Mouse (Mus musculus) ES-E14 (cell line): ENCODE data around the gene Fez2. TPM values are rescaled to one million over a fixed set of nuclear protein-coding genes. Genes with fewer than 3 reads are reported as not detected.

Experiments used
- DNase-seq: peaks from one replicate; pipeline ENCODE4 v3.0.0-alpha.2; 2013; ENCODE audit warnings: low read depth, low spot score
- H3K27ac ChIP-seq: 2 replicates; pipeline ENCODE4 v1.5.1; 2012; ENCODE audit warnings: low read depth, mild to moderate bottlenecking, low read length, moderate library complexity, mixed read lengths; ENCODE audit not compliant: poor library complexity, insufficient read depth, severe bottlenecking
- H3K36me3 ChIP-seq: 2 replicates; pipeline ENCODE4 v1.6.1; 2012; ENCODE audit warnings: mild to moderate bottlenecking, low read length, moderate library complexity, mixed read lengths; ENCODE audit not compliant: control insufficient read depth, poor library complexity, insufficient read depth, severe bottlenecking
- H3K4me1 ChIP-seq, 2 experiments: fragments of 150-350 bp in 1 of 2; sonication (generic) in 1 of 2; 2 replicates each; pipeline ENCODE4 v1.6.1; 2012; ENCODE audit warnings: low read length in 2 of 2, mild to moderate bottlenecking in 1 of 2, mixed read lengths in 1 of 2; ENCODE audit not compliant: control insufficient read depth in 2 of 2, insufficient read depth in 2 of 2, poor library complexity in 1 of 2
- H3K4me3 ChIP-seq, 2 experiments: fragments of 150-350 bp in 1 of 2; sonication (generic) in 1 of 2; 2 replicates each; pipeline ENCODE4 v1.5.1; 2012; ENCODE audit warnings: low read length in 2 of 2, low read depth in 1 of 2, mild to moderate bottlenecking in 1 of 2, mixed read lengths in 1 of 2; ENCODE audit not compliant: insufficient read depth in 1 of 2, poor library complexity in 1 of 2, severe bottlenecking in 1 of 2
- H3K9ac ChIP-seq: 2 replicates; pipeline ENCODE4 v1.6.1; 2012; ENCODE audit warnings: low read depth, mild to moderate bottlenecking, low read length, mixed read lengths; ENCODE audit not compliant: poor library complexity, insufficient read depth, severe bottlenecking
- H3K9me3 ChIP-seq: fragments of 150-350 bp; sonication (generic); 2 replicates; pipeline ENCODE4 v1.6.1; 2012; ENCODE audit warnings: low read depth, mild to moderate bottlenecking, low read length; ENCODE audit not compliant: control insufficient read depth, insufficient read depth
- CHD2 ChIP-seq: IDR thresholded peaks from 2 replicates; pipeline ENCODE4 v1.6.1; 2014; ENCODE audit warnings: mild to moderate bottlenecking, low read depth, low read length, inconsistent platforms
- HCFC1 ChIP-seq: IDR thresholded peaks from 2 replicates; pipeline ENCODE4 v1.6.1; 2012; ENCODE audit warnings: low read length, inconsistent platforms, borderline replicate concordance; ENCODE audit not compliant: insufficient read depth
- MAFK ChIP-seq: IDR thresholded peaks from 2 replicates; pipeline ENCODE4 v1.6.1; 2014; ENCODE audit warnings: mild to moderate bottlenecking, low read depth, low read length, inconsistent platforms; ENCODE audit not compliant: insufficient read depth
- ZC3H11A ChIP-seq: IDR thresholded peaks from 2 replicates; pipeline ENCODE4 v1.6.1; 2012; ENCODE audit warnings: low read depth, mild to moderate bottlenecking, inconsistent platforms, low read length, borderline replicate concordance
- ZNF384 ChIP-seq: IDR thresholded peaks from 2 replicates; pipeline ENCODE4 v1.6.1; 2012; ENCODE audit warnings: low read depth, low read length, inconsistent platforms
- in situ Hi-C, 2 experiments: fragments of 600-800 bp; cut with MboI; formaldehyde crosslinking; loops; one replicate each; pipeline ENCODE4 v1.15.1; 2025; ENCODE audit warnings: low sequenced_read_pairs in 2 of 2, inconsistent platforms in 1 of 2; ENCODE audit not compliant: unreplicated experiment in 2 of 2
- total RNA-seq: library from RNA; depleted of rRNA; stranded (reverse); fragments of 300-350 nt; gene quantifications from 2 replicates; pipeline ENCODE4 v1.2.3, GENCODE M21; 2012

Gene Fez2
- total RNA-seq, 1 experiment = 38.2 TPM

GRCm38 (mm10) chr17:78429051-78429450, 11.1 kb upstream of the Fez2 start:
- no peaks in the 10 kb centered on the region for H3K4me1 ChIP-seq
- in situ Hi-C loops = no loop called here

GRCm38 (mm10) chr17:78425026-78425425, 7.1 kb upstream of the Fez2 start:
- TF ChIP-seq ZC3H11A (no peak), HCFC1 (no peak), ZNF384 (no peak), CHD2 (no peak), MAFK (no peak)
- Histone ChIP-seq H3K36me3 (no peaks in the 10 kb centered on the region), H3K4me3 (no peak overlapping the region), H3K9me3 (no peaks in the 10 kb centered on the region), H3K9ac (no peak overlapping the region), H3K27ac (no peak overlapping the region), H3K4me1 (0 out of 4 replicates have a peak, but pooled peaks cover 0 to 1% of the 10 kb centered on the region in 2 experiments)
- DNase-seq = no peak
- in situ Hi-C loops = no loop called here

More at GRCm38 (mm10) chr17:78429051-78429450, 11.1 kb upstream of the Fez2 start:
- no peak overlapping the region for H3K9ac ChIP-seq
- TF ChIP-seq MAFK (no peak), HCFC1 (no peak), ZNF384 (no peak), ZC3H11A (no peak), CHD2 (no peak)
- H3K9me3 ChIP-seq = no peaks in the 10 kb centered on the region
- H3K4me3 ChIP-seq = no peak overlapping the region
- no peaks in the 10 kb centered on the region for H3K36me3 ChIP-seq
- H3K27ac ChIP-seq = no peak overlapping the region
- DNase-seq = no peak

- in situ Hi-C loops = no loop called here
- Histone ChIP-seq H3K9ac (no peak overlapping the region), H3K4me3 (no peak overlapping the region), H3K9me3 (no peaks in the 10 kb centered on the region), H3K36me3 (no peaks in the 10 kb centered on the region), H3K27ac (no peak overlapping the region), H3K4me1 (0 out of 4 replicates have a peak, but pooled peaks cover 0 to 1% of the 10 kb centered on the region in 2 experiments)
- TF ChIP-seq ZNF384 (no peak), MAFK (no peak), HCFC1 (no peak), CHD2 (no peak), ZC3H11A (no peak)
- DNase-seq = no peak
These were observed 1.3 kb upstream of the Fez2 start for GRCm38 (mm10) chr17:78419216-78419615.

- Histone ChIP-seq H3K9me3 (no peaks in the 10 kb centered on the region), H3K4me1 (no peaks in the 10 kb centered on the region), H3K27ac (no peak overlapping the region), H3K4me3 (no peak overlapping the region), H3K36me3 (no peaks in the 10 kb centered on the region), H3K9ac (no peak overlapping the region)
- in situ Hi-C loops = no loop called here
- no peak for DNase-seq
- TF ChIP-seq HCFC1 = no peak
- TF ChIP-seq ZNF384 = no peak
- no peak for TF ChIP-seq ZC3H11A
- TF ChIP-seq MAFK = no peak
- no peak for TF ChIP-seq CHD2
These were observed 2.7 kb downstream of the Fez2 start for GRCm38 (mm10) chr17:78415255-78415654.

GRCm38 (mm10) chr17:78409900-78410299, 8.1 kb downstream of the Fez2 start:
- in situ Hi-C loops = no loop called here

More at GRCm38 (mm10) chr17:78409900-78410299, 8.1 kb downstream of the Fez2 start:
- H3K36me3 ChIP-seq = no peaks in the 10 kb centered on the region
- H3K27ac ChIP-seq = no peak overlapping the region
- H3K4me3 ChIP-seq = no peak overlapping the region
- peaks cover 0 to 5% of the 10 kb centered on the region in 2 experiments; a peak in 1 of 4 replicates for H3K4me1 ChIP-seq
- no peaks in the 10 kb centered on the region for H3K9me3 ChIP-seq
- TF ChIP-seq HCFC1 = no peak
- no peak for TF ChIP-seq ZC3H11A
- no peak for TF ChIP-seq ZNF384
- TF ChIP-seq CHD2 = no peak
- TF ChIP-seq MAFK = no peak
- DNase-seq = no peak
- H3K9ac ChIP-seq = no peak overlapping the region
